Mouse (Mus musculus): ENCODE measurements around the gene Ermn. TPM values are rescaled to one million over a fixed set of nuclear protein-coding genes. Genes with fewer than 3 reads are reported as not detected.

The Ermn gene
- polyA plus RNA-seq, 1 experiment from 2014 or later: 0.81 TPM

GRCm38 (mm10) chr2:58031431-58031830, 21.2 kb downstream of the Ermn start:
- no peak overlapping the region for H3K4me3 ChIP-seq (ENCODE audit: low read depth, low read length)
- no peak for ATAC-seq (replicated peaks; ENCODE audit: insufficient number of reproducible peaks, low FRiP score, low TSS enrichment, low read depth)
- H3K4me1 ChIP-seq (ENCODE audit: control insufficient read depth, insufficient read depth, low read length): no peaks in the 10 kb centered on the region
- H3K36me3 ChIP-seq (replicated peaks; ENCODE audit: control insufficient read depth, insufficient read depth, low read depth, low read length): no peaks in the 10 kb centered on the region
- 89% methylated on average over 3 of the region's 3 CpGs for WGBS
- H3K27me3 ChIP-seq (ENCODE audit: control insufficient read depth, insufficient read depth, low read length): no peaks in the 10 kb centered on the region
- no peak overlapping the region for H3K4me2 ChIP-seq (ENCODE audit: low read depth, low read length)
- H3K9ac ChIP-seq (replicated peaks; ENCODE audit: low read length): no peak overlapping the region
- no peak overlapping the region for H3K27ac ChIP-seq (replicated peaks; ENCODE audit: low read depth, low read length)
- no peak for DNase-seq (ENCODE audit: low spot score)
- no peaks in the 10 kb centered on the region for H3K9me3 ChIP-seq (replicated peaks; ENCODE audit: control insufficient read depth, low read length)

GRCm38 (mm10) chr2:58029404-58029803, 23.3 kb downstream of the Ermn start:
- no peak overlapping the region for H3K9ac ChIP-seq (replicated peaks; ENCODE audit: low read length)
- DNase-seq (ENCODE audit: low spot score): peak; percentile 88

GRCm38 (mm10) chr2:58026740-58027139, 25.9 kb downstream of the Ermn start:
- no peak overlapping the region for H3K4me2 ChIP-seq (ENCODE audit: low read depth, low read length)
- ATAC-seq (replicated peaks; ENCODE audit: insufficient number of reproducible peaks, low FRiP score, low TSS enrichment, low read depth): no peak

More at GRCm38 (mm10) chr2:58029404-58029803, 23.3 kb downstream of the Ermn start:
- Histone ChIP-seq H3K9me3 (replicated peaks; ENCODE audit: control insufficient read depth, low read length) (no peaks in the 10 kb centered on the region), H3K4me3 (ENCODE audit: low read depth, low read length) (no peak overlapping the region), H3K27me3 (ENCODE audit: control insufficient read depth, insufficient read depth, low read length) (no peaks in the 10 kb centered on the region), H3K4me1 (ENCODE audit: control insufficient read depth, insufficient read depth, low read length) (no peaks in the 10 kb centered on the region), H3K36me3 (replicated peaks; ENCODE audit: control insufficient read depth, insufficient read depth, low read depth, low read length) (no peaks in the 10 kb centered on the region), H3K27ac (replicated peaks; ENCODE audit: low read depth, low read length) (no peak overlapping the region), H3K4me2 (ENCODE audit: low read depth, low read length) (no peak overlapping the region)
- ATAC-seq (replicated peaks; ENCODE audit: insufficient number of reproducible peaks, low FRiP score, low TSS enrichment, low read depth): no peak
- WGBS: 28% methylated on average over 7 of the region's 7 CpGs

GRCm38 (mm10) chr2:58023556-58023955, 29.1 kb downstream of the Ermn start:
- H3K9ac ChIP-seq (replicated peaks; ENCODE audit: low read length): no peak overlapping the region
- 89% methylated on average over 6 of the region's 6 CpGs for WGBS

More at GRCm38 (mm10) chr2:58026740-58027139, 25.9 kb downstream of the Ermn start:
- Histone ChIP-seq H3K4me3 (ENCODE audit: low read depth, low read length) (no peak overlapping the region), H3K9ac (replicated peaks; ENCODE audit: low read length) (no peak overlapping the region), H3K27me3 (ENCODE audit: control insufficient read depth, insufficient read depth, low read length) (no peaks in the 10 kb centered on the region), H3K27ac (replicated peaks; ENCODE audit: low read depth, low read length) (no peak overlapping the region), H3K36me3 (replicated peaks; ENCODE audit: control insufficient read depth, insufficient read depth, low read depth, low read length) (no peaks in the 10 kb centered on the region), H3K9me3 (replicated peaks; ENCODE audit: control insufficient read depth, low read length) (no peaks in the 10 kb centered on the region), H3K4me1 (ENCODE audit: control insufficient read depth, insufficient read depth, low read length) (no peaks in the 10 kb centered on the region)
- WGBS: 91% methylated on average over 5 of the region's 5 CpGs
- no peak for DNase-seq (ENCODE audit: low spot score)

GRCm38 (mm10) chr2:58007081-58007480, 45.6 kb downstream of the Ermn start:
- Histone ChIP-seq H3K4me2 (ENCODE audit: low read depth, low read length) (no peak overlapping the region), H3K4me1 (ENCODE audit: control insufficient read depth, insufficient read depth, low read length) (no peaks in the 10 kb centered on the region), H3K9me3 (replicated peaks; ENCODE audit: control insufficient read depth, low read length) (no peaks in the 10 kb centered on the region), H3K4me3 (ENCODE audit: low read depth, low read length) (no peak overlapping the region), H3K9ac (replicated peaks; ENCODE audit: low read length) (no peak overlapping the region), H3K36me3 (replicated peaks; ENCODE audit: control insufficient read depth, insufficient read depth, low read depth, low read length) (no peaks in the 10 kb centered on the region), H3K27ac (replicated peaks; ENCODE audit: low read depth, low read length) (no peak overlapping the region), H3K27me3 (ENCODE audit: control insufficient read depth, insufficient read depth, low read length) (no peaks in the 10 kb centered on the region)
- ATAC-seq (replicated peaks; ENCODE audit: insufficient number of reproducible peaks, low FRiP score, low TSS enrichment, low read depth) (no peak), DNase-seq (ENCODE audit: low spot score) (no peak)
- 89% methylated on average over 5 of the region's 5 CpGs for WGBS

More at GRCm38 (mm10) chr2:58023556-58023955, 29.1 kb downstream of the Ermn start:
- no peaks in the 10 kb centered on the region for H3K36me3 ChIP-seq (replicated peaks; ENCODE audit: control insufficient read depth, insufficient read depth, low read depth, low read length)
- ATAC-seq (replicated peaks; ENCODE audit: insufficient number of reproducible peaks, low FRiP score, low TSS enrichment, low read depth) (no peak), DNase-seq (ENCODE audit: low spot score) (no peak)
- H3K27ac ChIP-seq (replicated peaks; ENCODE audit: low read depth, low read length): no peak overlapping the region
- H3K4me3 ChIP-seq (ENCODE audit: low read depth, low read length): no peak overlapping the region
- H3K4me1 ChIP-seq (ENCODE audit: control insufficient read depth, insufficient read depth, low read length): no peaks in the 10 kb centered on the region
- no peaks in the 10 kb centered on the region for H3K27me3 ChIP-seq (ENCODE audit: control insufficient read depth, insufficient read depth, low read length)
- no peak overlapping the region for H3K4me2 ChIP-seq (ENCODE audit: low read depth, low read length)
- H3K9me3 ChIP-seq (replicated peaks; ENCODE audit: control insufficient read depth, low read length): no peaks in the 10 kb centered on the region

DNA sequence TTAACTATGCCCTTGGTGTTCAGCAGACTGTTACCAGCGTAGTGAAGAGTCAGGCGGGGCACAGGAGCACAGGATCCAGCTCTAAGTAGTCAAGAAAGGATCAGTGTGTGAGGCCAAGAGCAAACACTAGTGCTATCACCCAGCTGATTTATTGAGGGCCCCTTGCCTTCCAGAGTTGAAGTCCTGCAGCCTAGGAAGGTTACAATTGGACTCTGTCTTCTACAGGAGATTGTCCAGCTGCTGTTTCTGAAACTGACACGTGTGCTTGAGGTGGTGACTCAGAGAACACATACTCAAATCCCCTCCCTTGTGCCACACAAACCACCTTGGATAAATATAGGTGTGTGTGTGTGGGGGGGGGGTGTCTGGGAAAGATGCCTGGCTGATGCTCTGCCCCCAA, 51.2 kb downstream of the Ermn start:
- Histone ChIP-seq H3K9ac (replicated peaks; ENCODE audit: low read length) (no peak overlapping the region), H3K9me3 (replicated peaks; ENCODE audit: control insufficient read depth, low read length) (no peaks in the 10 kb centered on the region), H3K4me1 (ENCODE audit: control insufficient read depth, insufficient read depth, low read length) (no peaks in the 10 kb centered on the region), H3K27me3 (ENCODE audit: control insufficient read depth, insufficient read depth, low read length) (no peaks in the 10 kb centered on the region), H3K27ac (replicated peaks; ENCODE audit: low read depth, low read length) (no peak overlapping the region), H3K4me3 (ENCODE audit: low read depth, low read length) (no peak overlapping the region), H3K4me2 (ENCODE audit: low read depth, low read length) (no peak overlapping the region), H3K36me3 (replicated peaks; ENCODE audit: control insufficient read depth, insufficient read depth, low read depth, low read length) (no peaks in the 10 kb centered on the region)
- no peak for DNase-seq (ENCODE audit: low spot score)
- WGBS: 67% methylated on average over 3 of the region's 3 CpGs
- no peak for ATAC-seq (replicated peaks; ENCODE audit: insufficient number of reproducible peaks, low FRiP score, low TSS enrichment, low read depth)

DNA sequence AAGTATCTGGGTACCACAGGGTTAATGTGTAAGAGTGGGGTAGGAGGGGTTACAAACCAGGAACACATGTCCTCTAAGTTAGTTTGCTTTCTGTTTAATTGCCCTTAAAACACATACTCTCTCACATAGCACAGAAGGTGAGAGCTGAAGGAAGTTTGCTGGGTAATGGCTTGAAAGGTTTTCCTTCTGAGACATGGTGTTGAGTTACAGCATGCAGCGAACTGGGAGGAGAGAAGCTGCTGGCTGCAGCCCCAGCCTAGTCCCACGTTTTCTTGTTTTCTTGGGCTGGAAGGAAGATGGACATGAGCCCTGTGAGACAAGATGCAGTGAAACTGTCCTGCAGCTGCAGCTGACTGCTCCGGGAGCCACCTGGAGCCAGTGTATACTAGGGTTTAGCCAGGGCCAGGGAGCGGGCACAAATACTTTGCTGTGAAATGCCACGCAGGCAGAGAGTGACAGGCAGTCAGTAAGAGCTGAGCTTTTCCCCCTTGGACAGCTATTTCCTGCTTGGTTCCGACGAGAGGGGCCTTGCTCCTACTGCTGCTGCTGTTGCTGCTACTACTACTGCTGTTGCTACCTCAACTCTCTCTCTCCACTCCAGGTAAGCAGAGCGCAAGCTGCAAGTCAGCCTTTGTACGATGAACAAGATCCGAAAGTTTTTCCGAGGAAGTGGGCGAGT, 54.8 kb downstream of the Ermn start, which contains the start of gene Galnt5:
Gene Galnt5 (plus strand): TSS at position 133 of the 679 bp plus-strand sequence.
- Histone ChIP-seq H3K4me3 (ENCODE audit: low read depth, low read length) (peak within 1 kb of the TSS; percentile 22), H3K27me3 (ENCODE audit: control insufficient read depth, insufficient read depth, low read length) (no peaks in the 10 kb centered on the region), H3K27ac (replicated peaks; ENCODE audit: low read depth, low read length) (0 out of 2 replicates have a peak within 1 kb of the TSS, but pooled peaks have one; percentile 25), H3K36me3 (replicated peaks; ENCODE audit: control insufficient read depth, insufficient read depth, low read depth, low read length) (no peaks in the 10 kb centered on the region), H3K9me3 (replicated peaks; ENCODE audit: control insufficient read depth, low read length) (no peaks in the 10 kb centered on the region), H3K9ac (replicated peaks; ENCODE audit: low read length) (peak within 1 kb of the TSS; percentile 37; the same call in 1 of the 2 replicates), H3K4me1 (ENCODE audit: control insufficient read depth, insufficient read depth, low read length) (no peaks in the 10 kb centered on the region), H3K4me2 (ENCODE audit: low read depth, low read length) (peak within 1 kb of the TSS; percentile 47)
- ATAC-seq (replicated peaks; ENCODE audit: insufficient number of reproducible peaks, low FRiP score, low TSS enrichment, low read depth) (peak; percentile 78), DNase-seq (ENCODE audit: low spot score) (peak; percentile 62)
- 32% methylated on average over 12 of the region's 12 CpGs for WGBS

Data from embryonic facial prominence, embryonic 11.5 days (tissue).